In the genomic region with DNA sequence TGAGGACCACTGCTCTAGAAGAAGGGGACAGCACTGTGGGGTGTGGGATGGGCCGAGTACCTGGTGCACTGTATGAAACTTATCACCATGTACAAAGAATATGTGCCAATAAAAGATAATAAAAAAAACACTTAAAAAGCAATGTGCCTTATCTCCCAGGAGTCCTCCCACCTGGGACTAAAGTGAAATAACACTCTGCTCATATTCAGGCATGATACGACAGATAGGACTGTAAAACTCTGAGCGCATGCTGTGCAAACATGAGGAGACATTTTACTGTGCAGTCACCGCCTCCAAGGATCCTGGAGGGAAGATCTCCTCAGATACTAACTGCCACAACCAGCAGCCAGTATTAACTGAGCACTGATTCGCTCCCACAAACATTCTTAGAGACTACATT, we compare ENCODE assay signal across 18 mouse cellular contexts. TPM values are rescaled to one million over a fixed set of nuclear protein-coding genes. Genes with fewer than 3 reads are reported as not detected.
DNase-seq lines count a peak whose midpoint lies in the region; ATAC-seq and TF ChIP-seq lines count a peak whose summit lies in the region.
"Had no signal": no experiment of that assay in that cellular context is flagged by ENCODE, and none has a peak within 500 bp of the region (broad histone marks: within the 10 kb centered on the region; RNA-seq: fewer than 3 reads in every experiment).

No protein-coding gene starts in this region.

- no peak overlapping the region for H3K4me3 ChIP-seq in G1E (ENCODE audit: low read depth, low read length)
- H3K4me3 ChIP-seq in intestine, postnatal 0 days (ENCODE audit: low read depth, low read length) = no peak overlapping the region
- H3K4me3 ChIP-seq: embryonic facial prominence, embryonic 10.5 days; gastrocnemius, adult 2 months; heart, embryonic 12.5 days; hindbrain, embryonic 15.5 days had no signal

- H3K27ac ChIP-seq in intestine, postnatal 0 days (ENCODE audit: low read depth, low read length) = no peak overlapping the region
- H3K27ac ChIP-seq: embryonic facial prominence, embryonic 10.5 days; gastrocnemius, adult 2 months; hindbrain, embryonic 15.5 days had no signal

- WGBS in intestine, postnatal 0 days = 44% methylated on average over 5 of the region's 5 CpGs

- no peak for TF ChIP-seq CTCF in G1E (IDR thresholded peaks at IDR 0.05; ENCODE audit: low read depth, low read length)
- TF ChIP-seq CTCF in intestine, postnatal 0 days (IDR thresholded peaks at IDR 0.05; ENCODE audit: low read depth) = no peak

- no peaks in the 10 kb centered on the region for H3K9me3 ChIP-seq in G1E (replicated peaks)
- no peaks in the 10 kb centered on the region for H3K9me3 ChIP-seq in intestine, postnatal 0 days (ENCODE audit: control insufficient read depth)
- H3K9me3 ChIP-seq: embryonic facial prominence, embryonic 10.5 days; heart, embryonic 12.5 days; hindbrain, embryonic 15.5 days had no signal

- H3K4me1 ChIP-seq in G1E (ENCODE audit: insufficient read depth, low read depth, low read length) = peaks cover 25% of the 10 kb centered on the region
- H3K4me1 ChIP-seq in intestine, postnatal 0 days (replicated peaks; ENCODE audit: control insufficient read depth, insufficient read depth, low read length) = no peaks in the 10 kb centered on the region
- H3K4me1 ChIP-seq: embryonic facial prominence, embryonic 10.5 days; hindbrain, embryonic 15.5 days had no signal

- H3K27me3 ChIP-seq in G1E (ENCODE audit: insufficient read depth, low read length) = no peaks in the 10 kb centered on the region
- H3K27me3 ChIP-seq in intestine, postnatal 0 days (replicated peaks; ENCODE audit: control insufficient read depth, insufficient read depth, low read length) = no peaks in the 10 kb centered on the region
- H3K27me3 ChIP-seq: heart, embryonic 12.5 days; hindbrain, embryonic 15.5 days had no signal

- H3K36me3 ChIP-seq in G1E (replicated peaks) = peaks cover 14% of the 10 kb centered on the region
- H3K36me3 ChIP-seq in intestine, postnatal 0 days (ENCODE audit: control insufficient read depth, insufficient read depth) = no peaks in the 10 kb centered on the region
- H3K36me3 ChIP-seq: embryonic facial prominence, embryonic 10.5 days; heart, embryonic 12.5 days; hindbrain, embryonic 15.5 days had no signal

- H3K4me2 ChIP-seq in intestine, postnatal 0 days (replicated peaks; ENCODE audit: low read depth) = no peak overlapping the region
- H3K4me2 ChIP-seq: heart, embryonic 12.5 days; hindbrain, embryonic 15.5 days had no signal

- no peak overlapping the region for H3K9ac ChIP-seq in intestine, postnatal 0 days (ENCODE audit: low read depth, low read length)
- H3K9ac ChIP-seq: heart, embryonic 12.5 days; hindbrain, embryonic 15.5 days had no signal

- ATAC-seq in G1E (ENCODE audit: extremely low read depth, insufficient number of reproducible peaks, low FRiP score, poor library complexity, severe bottlenecking) = peak; percentile 90
- ATAC-seq in intestine, postnatal 0 days = peak; percentile 65
- ATAC-seq in megakaryocyte progenitor cell, adult 5-6 weeks (replicated peaks; ENCODE audit: poor library complexity) = peak; percentile 44; the same call in 1 of the 2 replicates
- ATAC-seq: forebrain, embryonic 14.5 days had no signal

- no peak for DNase-seq in G1E (ENCODE audit: low spot score)
- peak; percentile 18 for DNase-seq in brain, adult 2 months (ENCODE audit: low read depth, low spot score)
- DNase-seq in c-Kit-positive CD71-positive TER-119-positive erythroid progenitor cells, embryonic 14.5 days (ENCODE audit: low spot score) = no peak
- DNase-seq in urinary bladder, postnatal 25 days (ENCODE audit: low spot score) = no peak
- no peak for DNase-seq in lung, postnatal 10 days
- DNase-seq: adrenal gland, adult 8-10 months; cerebellum, adult 18-20 months; cerebellum, adult 9-11 months; cerebellum, postnatal 36 days; gastrocnemius, adult 2 months; gastrocnemius, postnatal 25 days had no signal

RNA-seq across cellular contexts. Expression of gene Plekha7, which starts 53.5 kb away (rescaled TPM):
- total RNA-seq in G1E (2014; fragmentation: Nextera tagmentation) (16.8 and 18.5 TPM in 2 replicates), G1E (2017) (9.4 and 10.1 TPM in 2 replicates)
- polyA plus RNA-seq in G1E (2012) = 33.4 and 37.8 TPM in 2 replicates
- polyA plus RNA-seq in intestine, postnatal 0 days (2015; fragmentation: Nextera tagmentation; extraction: Ambion mirVana) = 17.2 and 20.2 TPM in 2 replicates
- total RNA-seq in megakaryocyte progenitor cell, adult 5-6 weeks (2015) = 0.12 and 0.62 TPM in 2 replicates
- 0.42 and 0.88 TPM in 2 replicates for total RNA-seq in megakaryocyte progenitor cell, adult 5-6 weeks (2017)
- total RNA-seq: granulocyte monocyte progenitor cell, adult 5-6 weeks had no signal

Comparison
In these comparisons a context has a peak if more than half of its experiments do, and no peak if none do; other contexts are left out.
1. RNA of gene Plekha7, which starts 53.5 kb away (total RNA-seq): 9.4 to 18.5 TPM in G1E; 0.12 to 0.88 TPM in megakaryocyte progenitor cell, adult 5-6 weeks; every median in the first group is over 4 times any median in the second.
2. Peak in every context shown above with its lines, with median percentiles within 50 percentile points of each other: ATAC-seq.